Mouse (Mus musculus): ENCODE results near the gene Lrrc74a. TPM values are rescaled to one million over a fixed set of nuclear protein-coding genes. Genes with fewer than 3 reads are reported as not detected.

Lrrc74a gene
- polyA plus RNA-seq, 2 experiments: not detected

GRCm38 (mm10) chr12:86697996-86698395 lies 36.2 kb upstream of the Lrrc74a start:
- H3K4me1 ChIP-seq (replicated peaks; ENCODE audit: control insufficient read depth in 2 of 2, insufficient read depth in 2 of 2, low read length in 1 of 2): no peaks in the 10 kb centered on the region
- no peaks in the 10 kb centered on the region for H3K36me3 ChIP-seq (replicated peaks; ENCODE audit: control insufficient read depth, insufficient read depth, low read depth)
- DNase-seq (ENCODE audit: low read depth in 3 of 3, low spot score in 3 of 3) (no peak), ATAC-seq (ENCODE audit: insufficient read depth) (no peak)
- H3K9ac ChIP-seq (replicated peaks): no peak overlapping the region
- no peak overlapping the region for H3K4me3 ChIP-seq (ENCODE audit: insufficient read depth in 1 of 2, low read depth in 2 of 2, low read length in 2 of 2)
- 49% methylated on average over 2 of the region's 2 CpGs for WGBS (ENCODE audit: insufficient replicate concordance)
- no peak overlapping the region for H3K27ac ChIP-seq
- no peaks in the 10 kb centered on the region for H3K27me3 ChIP-seq (ENCODE audit: control insufficient read depth, insufficient read depth, low read length)
- no peaks in the 10 kb centered on the region for H3K9me3 ChIP-seq (ENCODE audit: control insufficient read depth, low read length)
- H3K4me2 ChIP-seq (ENCODE audit: low read depth): no peak overlapping the region
- TF ChIP-seq CTCF (IDR thresholded peaks at IDR 0.05; ENCODE audit: low read depth) (no peak), EP300 (IDR thresholded peaks at IDR 0.05; ENCODE audit: low read depth) (no peak)

GRCm38 (mm10) chr12:86698537-86698936 lies 35.6 kb upstream of the Lrrc74a start:
- Histone ChIP-seq H3K9ac (replicated peaks) (no peak overlapping the region), H3K4me1 (replicated peaks; ENCODE audit: control insufficient read depth in 2 of 2, insufficient read depth in 2 of 2, low read length in 1 of 2) (no peaks in the 10 kb centered on the region), H3K9me3 (ENCODE audit: control insufficient read depth, low read length) (no peaks in the 10 kb centered on the region), H3K4me3 (ENCODE audit: insufficient read depth in 1 of 2, low read depth in 2 of 2, low read length in 2 of 2) (no peak overlapping the region), H3K27ac (no peak overlapping the region), H3K4me2 (ENCODE audit: low read depth) (no peak overlapping the region), H3K27me3 (ENCODE audit: control insufficient read depth, insufficient read depth, low read length) (no peaks in the 10 kb centered on the region), H3K36me3 (replicated peaks; ENCODE audit: control insufficient read depth, insufficient read depth, low read depth) (no peaks in the 10 kb centered on the region)
- no peak for ATAC-seq (ENCODE audit: insufficient read depth)
- TF ChIP-seq EP300 (IDR thresholded peaks at IDR 0.05; ENCODE audit: low read depth) (no peak), CTCF (IDR thresholded peaks at IDR 0.05; ENCODE audit: low read depth) (no peak)
- no peak for DNase-seq (ENCODE audit: low read depth in 3 of 3, low spot score in 3 of 3)

- TF ChIP-seq CTCF (IDR thresholded peaks at IDR 0.05; ENCODE audit: low read depth): no peak
- TF ChIP-seq EP300 (IDR thresholded peaks at IDR 0.05; ENCODE audit: low read depth): no peak
- Histone ChIP-seq H3K27ac (no peak overlapping the region), H3K27me3 (ENCODE audit: control insufficient read depth, insufficient read depth, low read length) (no peaks in the 10 kb centered on the region), H3K9ac (replicated peaks) (no peak overlapping the region), H3K4me3 (ENCODE audit: insufficient read depth in 1 of 2, low read depth in 2 of 2, low read length in 2 of 2) (no peak overlapping the region), H3K9me3 (ENCODE audit: control insufficient read depth, low read length) (no peaks in the 10 kb centered on the region), H3K4me2 (ENCODE audit: low read depth) (no peak overlapping the region), H3K36me3 (replicated peaks; ENCODE audit: control insufficient read depth, insufficient read depth, low read depth) (no peaks in the 10 kb centered on the region), H3K4me1 (replicated peaks; ENCODE audit: control insufficient read depth in 2 of 2, insufficient read depth in 2 of 2, low read length in 1 of 2) (no peaks in the 10 kb centered on the region)
- ATAC-seq (ENCODE audit: insufficient read depth) (no peak), DNase-seq (ENCODE audit: low read depth in 3 of 3, low spot score in 3 of 3) (no peak)
- WGBS (ENCODE audit: insufficient replicate concordance): 41% methylated on average over 19 of the region's 19 CpGs
Observed at GRCm38 (mm10) chr12:86699965-86700926, 33.9 kb upstream of the Lrrc74a start.

- Histone ChIP-seq H3K27ac (no peak overlapping the region), H3K4me3 (ENCODE audit: insufficient read depth in 1 of 2, low read depth in 2 of 2, low read length in 2 of 2) (no peak overlapping the region), H3K4me2 (ENCODE audit: low read depth) (no peak overlapping the region), H3K36me3 (replicated peaks; ENCODE audit: control insufficient read depth, insufficient read depth, low read depth) (no peaks in the 10 kb centered on the region), H3K9me3 (ENCODE audit: control insufficient read depth, low read length) (no peaks in the 10 kb centered on the region), H3K4me1 (replicated peaks; ENCODE audit: control insufficient read depth in 2 of 2, insufficient read depth in 2 of 2, low read length in 1 of 2) (no peaks in the 10 kb centered on the region), H3K9ac (replicated peaks) (no peak overlapping the region), H3K27me3 (ENCODE audit: control insufficient read depth, insufficient read depth, low read length) (no peaks in the 10 kb centered on the region)
- 58% methylated on average over 4 of the region's 4 CpGs for WGBS (ENCODE audit: insufficient replicate concordance)
- TF ChIP-seq EP300 (IDR thresholded peaks at IDR 0.05; ENCODE audit: low read depth): no peak
- TF ChIP-seq CTCF (IDR thresholded peaks at IDR 0.05; ENCODE audit: low read depth): no peak
- ATAC-seq (ENCODE audit: insufficient read depth): no peak
- no peak for DNase-seq (ENCODE audit: low read depth in 3 of 3, low spot score in 3 of 3)
Observed at GRCm38 (mm10) chr12:86700927-86701310, 33.2 kb upstream of the Lrrc74a start.

GRCm38 (mm10) chr12:86701491-86701890 lies 32.7 kb upstream of the Lrrc74a start:
- ATAC-seq (ENCODE audit: insufficient read depth): no peak

More at GRCm38 (mm10) chr12:86701491-86701890, 32.7 kb upstream of the Lrrc74a start:
- no peak overlapping the region for H3K4me3 ChIP-seq (ENCODE audit: insufficient read depth in 1 of 2, low read depth in 2 of 2, low read length in 2 of 2)
- DNase-seq (ENCODE audit: low read depth in 3 of 3, low spot score in 3 of 3): no peak
- no peak overlapping the region for H3K27ac ChIP-seq
- TF ChIP-seq CTCF (IDR thresholded peaks at IDR 0.05; ENCODE audit: low read depth): no peak
- TF ChIP-seq EP300 (IDR thresholded peaks at IDR 0.05; ENCODE audit: low read depth): no peak
- no peak overlapping the region for H3K4me2 ChIP-seq (ENCODE audit: low read depth)
- no peak overlapping the region for H3K9ac ChIP-seq (replicated peaks)
- H3K36me3 ChIP-seq (replicated peaks; ENCODE audit: control insufficient read depth, insufficient read depth, low read depth): no peaks in the 10 kb centered on the region
- H3K9me3 ChIP-seq (ENCODE audit: control insufficient read depth, low read length): no peaks in the 10 kb centered on the region
- WGBS (ENCODE audit: insufficient replicate concordance): 67% methylated on average over 4 of the region's 4 CpGs
- no peaks in the 10 kb centered on the region for H3K4me1 ChIP-seq (replicated peaks; ENCODE audit: control insufficient read depth in 2 of 2, insufficient read depth in 2 of 2, low read length in 1 of 2)
- H3K27me3 ChIP-seq (ENCODE audit: control insufficient read depth, insufficient read depth, low read length): no peaks in the 10 kb centered on the region
